Mouse (Mus musculus): ENCODE data around the gene Timp2.

The Timp2 gene

DNA sequence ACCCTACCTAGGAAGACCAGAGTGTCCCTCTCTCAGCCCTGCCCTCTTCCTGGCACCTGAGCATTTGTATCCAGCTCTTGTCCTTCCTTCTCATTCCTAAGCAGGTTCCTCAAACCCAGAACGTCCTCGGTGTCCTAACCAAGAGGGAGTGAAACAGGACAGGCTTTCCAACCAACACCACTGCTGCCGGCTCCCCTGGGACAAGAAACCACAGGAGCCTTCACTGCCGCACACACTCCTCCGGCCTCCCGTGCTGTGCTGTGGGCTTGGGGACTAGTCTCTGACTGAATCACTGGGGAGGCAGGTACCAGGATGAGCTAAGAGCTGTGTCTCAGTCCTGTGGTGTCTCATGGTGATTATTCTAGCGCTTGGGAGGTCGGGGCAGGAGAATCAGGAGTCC is 14.1 kb upstream of the Timp2 start:
- DNase-seq (ENCODE audit: extremely low spot score): no peak

DNA sequence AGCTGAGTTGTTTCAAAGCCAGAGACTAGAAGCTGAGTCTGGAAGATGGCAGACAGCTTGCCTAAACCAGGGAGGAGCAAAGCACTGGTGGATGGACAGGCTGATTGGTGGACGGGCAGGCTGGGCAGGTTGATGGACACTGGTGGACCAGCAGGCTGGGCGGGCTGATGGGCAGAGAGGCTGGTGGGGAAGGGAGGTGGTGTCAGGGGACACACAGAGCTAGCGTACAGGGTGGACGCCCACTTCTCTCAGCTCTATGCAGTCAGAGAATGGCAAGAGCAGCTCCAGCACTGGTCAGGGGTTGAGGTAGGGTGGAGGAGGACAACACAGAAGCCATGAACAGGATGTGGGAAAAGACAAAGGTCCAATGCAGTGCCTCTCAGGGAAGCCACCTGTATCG is 13.7 kb upstream of the Timp2 start:
- no peak for DNase-seq (ENCODE audit: extremely low spot score)

DNA sequence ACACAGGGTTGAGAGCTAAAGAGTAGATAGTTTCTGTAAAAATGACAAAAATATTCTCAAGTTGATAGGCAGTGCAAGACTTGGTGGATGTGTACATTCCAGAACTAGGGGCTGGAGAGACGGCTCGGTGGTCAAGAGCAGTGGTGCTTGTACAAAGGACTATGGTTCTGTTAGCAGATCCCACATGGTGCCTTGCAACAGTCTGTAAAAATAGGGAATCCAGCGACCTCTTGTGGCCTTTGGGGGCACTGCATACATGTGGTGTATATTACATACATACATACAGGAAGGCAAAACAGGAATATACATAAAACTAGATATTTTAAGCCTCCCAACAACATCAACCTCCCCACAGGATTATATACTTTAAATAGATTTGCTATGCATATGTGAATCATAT is 12.8 kb upstream of the Timp2 start:
- no peak for DNase-seq (ENCODE audit: extremely low spot score)

DNA sequence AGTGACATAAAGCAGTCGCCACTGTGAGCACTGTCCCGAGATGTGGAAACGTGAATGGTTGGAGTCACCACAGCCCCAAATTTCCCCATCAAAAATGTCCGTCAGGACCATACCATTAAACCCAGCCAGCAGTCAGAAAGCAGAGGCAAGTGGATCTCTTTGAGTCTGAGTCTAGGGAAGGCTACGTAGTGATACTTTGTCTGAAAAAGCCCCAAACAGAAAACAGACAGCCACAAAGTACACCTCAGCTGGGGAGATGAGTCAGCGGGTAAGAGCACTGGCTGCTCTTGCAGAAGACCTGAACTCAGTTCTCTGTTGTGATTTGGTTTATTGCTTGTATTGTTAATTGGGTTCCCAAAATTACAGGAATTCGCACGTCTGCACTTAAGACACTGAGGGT is 11.0 kb upstream of the Timp2 start:
- DNase-seq (ENCODE audit: extremely low spot score): no peak

DNA sequence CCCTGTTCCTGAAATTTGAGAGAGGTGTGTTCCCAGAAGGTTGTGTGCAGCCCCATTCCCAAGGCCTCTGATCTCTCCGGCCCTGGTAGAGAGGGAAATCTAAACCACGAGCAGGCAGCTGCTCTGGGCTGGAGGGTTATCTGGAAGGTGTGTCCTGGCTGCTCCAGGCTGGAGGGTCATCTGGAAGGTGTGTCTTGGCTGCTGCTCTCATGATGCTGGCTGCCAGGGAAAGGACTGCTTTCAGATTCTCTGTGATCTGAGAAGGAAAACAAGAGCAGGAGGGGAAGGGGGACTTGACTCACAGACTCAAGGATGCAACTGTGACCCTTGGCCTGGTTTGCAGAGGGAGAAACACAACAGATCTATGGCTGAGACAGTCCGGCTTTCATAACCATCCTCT is 10.6 kb upstream of the Timp2 start:
- DNase-seq (ENCODE audit: extremely low spot score): no peak

DNA sequence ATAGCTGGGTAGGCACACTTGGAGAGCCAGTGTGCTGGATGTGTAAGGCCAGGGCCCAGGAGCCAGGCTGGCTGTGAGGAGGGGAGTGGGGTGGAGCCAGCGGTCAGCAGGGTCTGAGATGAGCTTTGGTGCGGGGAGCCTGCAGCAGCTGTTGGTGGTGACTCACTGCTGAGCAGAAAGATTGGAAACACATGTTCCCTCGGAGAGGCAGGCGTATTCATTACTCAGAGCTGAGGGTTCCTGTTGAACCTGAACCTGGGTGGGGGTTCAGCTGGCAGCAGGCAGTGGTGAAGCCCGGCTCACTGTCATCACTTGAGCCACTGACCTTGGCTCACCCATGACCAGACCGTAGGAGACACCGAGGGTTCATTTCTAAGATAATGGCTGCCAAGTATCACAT is 9.6 kb upstream of the Timp2 start:
- peak; percentile 55 for DNase-seq (ENCODE audit: extremely low spot score)

DNA sequence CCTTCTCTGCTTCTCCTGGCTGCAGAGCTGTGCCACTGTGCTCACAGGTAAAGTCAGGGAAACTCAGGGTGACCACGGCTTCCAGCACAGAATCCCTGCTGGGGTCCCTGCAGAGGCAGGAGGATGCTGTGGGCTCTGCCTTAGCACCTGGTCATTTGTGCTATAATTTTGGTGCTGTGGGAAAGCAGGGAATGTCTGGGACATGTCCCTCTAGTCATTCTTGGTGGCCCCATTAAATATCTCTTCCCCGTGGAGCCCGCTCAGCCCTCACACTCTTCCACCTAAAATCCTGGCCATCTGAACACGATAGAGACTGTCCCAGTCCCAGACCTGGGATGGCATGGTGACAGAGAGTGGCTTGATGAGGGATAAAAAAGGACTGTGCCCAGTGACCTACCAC is 8.5 kb upstream of the Timp2 start:
- DNase-seq (ENCODE audit: extremely low spot score): no peak

DNA sequence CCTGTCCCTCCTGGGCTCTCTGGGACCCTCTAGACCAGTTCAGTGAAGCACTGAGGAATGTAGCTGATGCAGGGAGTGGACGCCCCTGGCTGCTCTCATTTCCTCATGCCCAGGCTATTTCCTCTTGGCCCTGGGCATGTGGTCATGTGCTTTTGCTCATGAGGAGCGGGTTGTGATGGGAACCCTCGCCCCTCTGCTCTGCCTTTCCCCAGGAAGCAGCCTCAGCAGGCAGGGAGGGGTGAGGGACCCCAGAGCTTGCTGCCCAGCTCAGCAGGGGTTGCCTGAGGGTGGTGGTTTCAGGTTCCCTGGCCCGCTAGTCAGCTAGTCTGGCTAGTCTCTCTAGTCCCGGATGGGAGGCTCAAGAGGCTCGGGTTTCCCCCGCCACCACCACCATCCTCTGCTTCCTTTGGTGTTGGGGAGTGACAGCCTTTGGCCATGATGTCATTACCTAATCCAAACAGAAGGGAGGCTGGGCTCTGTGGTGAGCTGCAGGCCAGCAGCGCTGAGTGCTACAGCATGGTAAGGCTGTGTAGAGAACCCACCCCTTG is 7.5 kb upstream of the Timp2 start:
- DNase-seq (ENCODE audit: extremely low spot score): peak; percentile 76

DNA sequence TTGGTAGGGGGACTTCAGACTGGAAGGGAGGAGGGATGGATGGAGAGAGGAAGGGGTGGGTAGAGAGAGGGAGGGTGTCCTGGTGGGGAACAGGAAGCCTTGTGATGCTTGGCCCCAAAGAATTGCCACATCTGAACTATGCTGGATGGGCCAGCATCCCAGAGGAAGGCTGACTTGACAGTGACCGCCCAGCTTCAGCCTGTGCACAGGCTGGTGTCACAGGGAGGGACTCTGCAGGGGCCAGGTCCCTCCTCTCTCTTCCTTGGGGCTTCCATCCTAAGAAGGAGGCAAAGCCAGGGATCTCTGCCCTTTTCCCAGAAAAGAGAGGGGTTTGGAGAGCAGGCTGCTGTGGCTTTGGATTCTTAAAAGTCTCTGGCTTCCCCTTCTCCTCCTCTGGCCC is 7.0 kb upstream of the Timp2 start:
- DNase-seq (ENCODE audit: extremely low spot score): no peak

DNA sequence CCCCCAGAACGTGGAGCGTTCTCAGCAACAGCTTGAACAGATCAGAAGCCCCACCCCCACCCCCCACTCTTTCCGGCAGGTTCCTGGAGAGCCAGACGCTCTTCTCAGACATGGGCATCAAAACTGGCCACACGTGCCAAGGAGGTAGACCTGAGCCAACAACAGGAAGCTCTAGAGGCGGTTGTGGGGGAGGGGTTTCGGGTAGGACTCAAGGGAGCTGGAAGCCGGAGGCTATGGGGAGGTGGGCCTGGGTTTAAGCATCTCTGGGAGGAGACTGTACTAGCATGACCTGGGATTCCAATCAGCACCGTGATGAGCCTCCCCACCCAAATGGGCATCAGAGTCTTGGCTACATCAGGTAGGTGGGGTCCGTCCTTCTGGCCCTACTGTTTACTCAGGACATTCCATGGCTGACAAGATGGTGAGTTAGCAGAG is 5.4 kb upstream of the Timp2 start:
- no peak for DNase-seq (ENCODE audit: extremely low spot score)

DNA sequence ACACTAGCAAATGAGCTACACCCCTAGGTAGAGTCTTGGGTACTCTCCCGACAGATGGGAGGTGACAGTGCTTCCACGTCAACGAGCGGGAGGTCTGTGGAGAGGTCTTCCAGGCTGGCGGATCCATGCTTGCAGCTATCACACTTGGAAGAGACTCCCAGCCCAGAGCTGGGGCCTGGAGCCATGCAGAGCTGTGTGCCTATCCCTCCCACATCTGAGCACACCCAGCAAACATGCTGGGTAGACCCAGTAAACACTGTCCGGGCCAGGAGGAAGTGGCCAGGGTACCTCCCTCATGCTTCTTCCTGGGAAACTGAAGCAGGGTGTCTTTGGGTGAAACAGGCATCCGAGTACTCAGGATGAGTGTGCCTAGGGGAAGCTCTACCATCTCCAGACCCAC is 5.0 kb upstream of the Timp2 start:
- no peak for DNase-seq (ENCODE audit: extremely low spot score)

DNA sequence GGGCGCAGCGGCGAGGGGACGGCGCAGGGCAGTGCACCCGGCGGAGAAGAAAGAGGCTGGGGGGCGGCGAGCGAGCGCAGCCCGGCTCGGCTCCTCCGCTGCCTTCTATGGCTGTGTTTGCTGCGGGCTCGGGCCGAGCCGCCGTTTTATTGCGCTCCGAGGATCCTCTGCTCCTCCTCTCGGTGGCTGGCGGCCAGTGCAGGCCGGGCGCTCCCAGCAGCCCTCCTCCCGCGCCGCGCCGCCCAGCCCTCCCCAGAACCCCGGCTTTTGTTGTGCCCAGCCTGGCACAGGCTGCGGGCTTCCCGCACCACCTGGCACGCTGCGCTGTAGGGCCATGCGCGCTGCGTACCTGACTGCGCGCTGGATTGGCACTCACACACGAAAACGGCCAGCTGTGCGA is 335 bp downstream of the Timp2 start:
- peak; percentile 85 for DNase-seq (ENCODE audit: extremely low spot score)

DNA sequence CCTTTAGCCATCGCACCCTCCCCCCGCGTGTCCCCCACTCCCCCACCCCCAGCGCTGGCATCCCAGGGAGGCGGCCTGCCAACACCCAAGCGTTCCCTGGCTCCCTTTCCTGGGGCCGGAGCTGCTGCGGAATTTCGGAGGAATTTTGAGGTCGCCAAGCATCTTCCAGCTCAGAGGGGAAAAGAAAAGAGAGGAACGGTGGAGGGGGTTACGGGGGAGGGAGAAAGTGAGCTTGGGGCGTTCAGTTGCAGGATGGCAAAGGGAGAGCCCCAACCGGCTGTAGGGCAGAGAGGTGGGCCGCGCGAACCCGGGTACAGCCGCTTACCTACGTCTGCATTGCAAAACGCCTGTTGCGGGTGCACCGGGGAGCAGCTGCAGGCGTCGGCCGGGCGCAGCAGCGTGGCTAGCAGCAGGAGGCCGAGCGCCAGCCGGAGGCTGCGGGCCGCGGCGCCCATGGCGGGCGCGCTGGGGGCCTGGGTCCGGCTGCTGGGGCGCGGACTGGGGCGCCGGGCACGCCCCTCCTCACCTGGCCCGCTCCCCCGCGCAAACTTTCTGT is 826 bp downstream of the Timp2 start:
- peak; percentile 39 for DNase-seq (ENCODE audit: extremely low spot score)

DNA sequence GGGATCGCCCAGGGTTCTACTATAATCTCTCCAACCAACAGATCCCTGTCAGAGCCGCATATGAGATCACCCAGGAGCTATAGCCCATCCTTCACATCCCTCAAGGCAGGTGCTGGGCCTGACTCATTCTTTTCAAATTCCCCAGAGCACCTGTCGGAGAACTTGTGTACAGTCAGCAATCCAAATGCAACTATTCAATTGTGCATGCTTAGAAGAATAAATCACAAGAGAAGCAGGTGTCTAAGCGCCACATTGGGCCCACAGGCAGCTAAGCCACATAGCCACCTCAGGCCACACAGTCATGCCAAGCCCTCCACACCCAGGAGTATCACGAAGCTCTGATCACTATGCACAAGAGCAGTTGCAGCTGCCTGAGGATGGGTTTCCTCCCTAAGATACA is 6.0 kb downstream of the Timp2 start:
- DNase-seq (ENCODE audit: extremely low spot score): no peak

DNA sequence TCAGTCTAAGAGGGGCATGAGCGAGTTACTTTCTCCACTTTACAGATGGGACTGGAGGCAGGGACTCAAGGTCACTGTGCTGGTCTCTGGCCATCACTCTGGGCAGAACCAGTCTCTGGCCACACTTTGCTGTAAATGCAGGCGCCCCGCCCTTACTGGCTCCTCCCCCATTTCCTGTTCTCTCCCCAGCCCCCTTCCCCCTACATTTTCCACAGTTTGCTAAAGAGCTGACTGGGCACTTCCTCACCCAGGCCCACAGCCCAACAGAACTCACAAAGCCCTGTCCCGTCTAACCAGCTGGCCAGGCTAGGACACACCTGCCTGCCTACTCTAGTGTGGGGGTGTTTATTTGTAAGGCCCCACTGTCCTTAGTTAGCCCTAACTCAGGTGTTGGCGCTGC is 6.7 kb downstream of the Timp2 start:
- no peak for DNase-seq (ENCODE audit: extremely low spot score)

DNA sequence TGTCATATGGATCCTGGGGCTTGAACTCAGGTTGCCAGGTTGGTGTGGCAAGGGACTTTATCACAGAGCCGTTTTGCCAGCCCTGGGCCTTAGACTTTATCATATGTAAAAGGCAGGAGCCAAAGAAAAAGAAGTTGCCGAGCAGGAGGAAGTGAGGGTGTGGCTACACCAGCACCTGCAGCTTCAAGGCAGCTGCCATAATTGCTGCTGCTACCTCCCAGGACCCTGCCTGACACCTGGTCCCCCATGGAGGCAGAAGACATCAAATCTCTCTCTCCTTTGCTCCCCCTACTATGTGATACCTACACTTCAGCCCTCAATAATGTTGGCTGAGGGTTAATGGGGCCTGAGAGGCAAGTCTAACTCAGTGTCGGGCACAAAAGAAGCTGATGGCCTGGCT is 7.1 kb downstream of the Timp2 start:
- DNase-seq (ENCODE audit: extremely low spot score): no peak

DNA sequence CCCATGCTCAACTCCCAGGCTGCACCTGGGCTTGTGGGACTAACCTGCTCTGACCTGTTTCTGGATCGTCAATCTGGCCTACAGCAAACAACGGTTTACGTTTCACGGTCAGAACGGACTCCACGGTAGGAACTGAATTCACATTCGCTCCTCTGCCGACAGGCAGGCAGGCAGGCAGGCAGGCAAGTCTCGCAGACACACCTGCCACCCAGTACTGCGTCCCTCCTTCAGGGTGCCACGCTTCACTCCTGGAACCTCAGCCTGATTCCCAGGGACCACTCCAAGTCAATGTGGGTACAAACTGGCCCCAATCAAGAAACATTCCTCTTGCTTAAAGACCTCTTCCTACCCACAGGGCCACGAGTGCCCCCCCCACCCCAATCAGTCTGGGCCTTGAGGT is 7.6 kb downstream of the Timp2 start:
- DNase-seq (ENCODE audit: extremely low spot score): no peak

DNA sequence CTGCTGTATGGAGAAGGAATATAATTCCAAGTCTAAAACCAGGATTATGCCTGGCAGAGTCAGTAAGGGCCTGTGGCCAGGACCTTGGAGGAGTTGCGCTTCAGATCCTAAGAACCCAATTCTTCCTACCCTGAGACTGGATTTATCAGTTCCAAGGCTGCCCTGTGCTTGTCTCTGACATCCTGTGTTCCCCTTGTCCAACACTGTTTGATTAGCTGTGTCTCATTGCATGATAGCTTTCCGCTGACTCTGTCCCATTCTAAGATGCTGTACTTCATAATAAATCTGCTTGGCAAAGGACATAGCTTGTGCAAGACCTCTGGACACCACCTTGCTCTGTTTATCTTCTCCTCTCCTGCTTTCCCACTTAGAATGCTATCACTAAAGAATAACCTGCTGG is 8.1 kb downstream of the Timp2 start:
- DNase-seq (ENCODE audit: extremely low spot score): no peak

DNA sequence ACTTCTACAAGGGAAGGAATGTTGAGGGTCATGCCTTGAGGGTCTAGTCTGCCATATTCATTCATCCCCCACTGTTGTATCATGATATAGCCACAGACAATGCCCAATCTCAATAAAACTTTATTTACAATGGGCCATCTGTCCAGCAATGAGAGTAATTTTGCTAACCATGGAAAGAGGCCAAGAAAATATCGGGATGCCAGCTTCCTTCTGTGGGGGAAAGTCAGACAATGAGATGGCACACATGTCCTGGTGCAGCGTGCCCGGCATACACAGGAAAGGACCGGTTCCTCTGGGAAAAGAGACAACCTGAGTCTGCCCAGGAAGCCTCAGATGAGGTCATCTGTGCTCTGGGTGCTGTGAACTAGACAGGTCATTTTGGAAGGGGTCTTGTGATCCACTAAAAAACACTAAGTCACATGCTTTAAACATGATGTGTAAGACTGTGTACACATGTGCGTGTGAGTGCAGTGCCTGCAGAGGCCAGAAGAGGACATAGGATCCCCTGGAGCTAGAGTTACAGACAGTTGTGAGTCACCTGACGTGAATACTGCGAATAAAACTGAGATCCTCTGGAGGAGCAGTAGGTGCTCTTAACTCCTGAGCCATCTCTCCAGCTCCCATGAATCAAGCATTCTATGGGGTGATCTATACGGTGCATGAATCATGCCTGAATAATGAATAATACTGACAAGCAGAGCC is 9.0 kb downstream of the Timp2 start:
- DNase-seq (ENCODE audit: extremely low spot score): no peak

DNA sequence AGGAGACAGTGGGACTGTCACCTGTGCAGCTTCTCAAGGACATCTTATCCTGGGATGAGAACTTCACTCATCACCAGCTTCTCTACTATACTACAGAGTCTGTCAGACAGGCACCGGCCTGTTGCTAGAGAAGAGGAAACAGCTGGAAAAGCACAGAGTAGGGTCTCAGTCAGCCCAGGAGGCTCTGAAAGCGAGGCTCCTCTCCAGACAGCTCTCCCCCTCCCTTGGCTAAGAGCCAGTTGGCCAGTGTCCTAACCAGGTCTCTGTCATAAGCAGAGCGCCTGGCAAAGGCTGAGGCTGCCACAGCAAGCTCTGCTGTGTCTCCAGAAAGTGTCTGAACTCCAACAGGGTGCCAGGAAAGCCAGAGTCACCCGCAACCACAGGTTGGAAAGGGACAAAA is 9.8 kb downstream of the Timp2 start:
- DNase-seq (ENCODE audit: extremely low spot score): no peak

DNA sequence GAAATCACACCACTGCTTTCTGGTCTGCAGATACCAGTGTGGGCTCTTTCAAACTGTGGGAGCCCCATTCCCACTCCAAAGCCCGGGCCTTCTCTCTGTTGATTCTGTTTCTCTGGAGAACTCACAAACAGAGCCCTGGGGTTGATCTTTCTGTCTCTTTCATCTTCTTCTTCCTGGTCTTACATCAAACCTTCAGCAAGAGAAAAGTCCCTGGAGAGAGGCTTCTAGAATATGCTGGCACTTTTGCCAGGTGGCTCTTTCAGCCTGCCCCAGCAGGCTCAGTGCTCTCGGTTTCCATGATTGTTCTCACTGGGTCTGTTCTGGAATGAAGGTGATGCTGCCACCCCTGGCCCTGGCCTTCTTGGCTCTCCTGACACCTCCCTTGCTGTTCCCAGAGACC is 11.9 kb downstream of the Timp2 start:
- no peak for DNase-seq (ENCODE audit: extremely low spot score)

DNA sequence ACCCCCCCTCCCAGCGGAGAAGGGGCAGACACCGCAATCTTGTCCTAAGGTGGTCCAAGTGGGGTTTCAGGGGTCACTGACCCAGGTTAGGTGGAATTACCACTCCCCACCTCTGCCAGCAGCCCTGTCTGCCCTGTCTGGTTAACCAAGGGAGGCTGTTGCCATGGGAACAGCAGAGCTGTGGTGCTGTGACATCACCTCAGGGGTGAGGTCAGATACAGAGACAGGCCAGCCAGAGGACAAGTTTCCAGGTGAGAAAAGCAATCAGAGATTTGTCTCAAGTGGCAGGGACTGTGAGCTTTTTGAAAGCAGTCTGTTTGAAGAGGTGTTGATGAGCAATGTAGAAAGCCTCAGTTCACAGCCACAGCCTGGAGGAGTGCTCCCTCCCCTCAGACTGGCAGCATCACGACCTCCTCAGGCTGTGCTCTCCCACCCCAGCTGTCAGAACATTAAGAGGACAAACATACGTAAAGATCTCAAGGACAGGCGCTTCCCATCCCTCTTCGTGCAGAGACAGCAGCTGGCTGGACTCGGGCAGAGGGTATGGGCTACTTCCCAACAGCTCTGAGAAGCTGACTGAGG is 13.0 kb downstream of the Timp2 start, which contains the start of gene Cep295nl:
Cep295nl (minus strand) TSS at position 101 of the 582 bp plus-strand sequence.
- DNase-seq (ENCODE audit: extremely low spot score): no peak

DNA sequence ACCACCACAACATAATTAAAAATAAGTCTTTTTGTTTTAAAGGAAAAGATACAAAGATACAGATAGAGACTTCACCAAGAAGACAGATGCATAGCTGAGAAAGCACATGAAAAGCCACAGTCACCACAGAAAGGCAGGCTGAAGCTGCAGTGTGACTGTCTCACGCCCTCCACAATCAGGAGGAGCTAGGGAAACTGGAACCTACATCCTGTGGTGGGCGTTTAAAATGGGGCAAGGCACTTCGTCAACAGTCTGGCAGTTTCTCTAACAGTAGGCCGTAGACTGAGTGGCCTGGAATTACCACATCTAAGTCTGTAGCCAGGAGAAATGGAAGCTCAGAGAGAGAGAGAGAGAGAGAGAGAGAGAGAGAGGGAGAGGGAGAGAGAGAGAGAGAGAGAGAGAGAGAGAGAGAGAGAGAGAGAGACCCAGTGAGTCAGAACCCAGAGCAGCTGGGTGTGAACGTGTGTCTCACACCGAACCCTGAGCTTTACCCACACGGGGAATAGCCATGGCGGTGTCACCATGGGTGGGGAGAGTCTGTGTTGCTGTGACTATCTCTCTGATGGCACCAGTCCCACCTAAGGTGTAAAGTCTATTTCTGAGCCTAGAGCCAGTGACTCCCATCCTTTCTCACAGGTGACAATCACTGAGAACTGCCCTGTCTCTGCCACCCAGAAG is 17.9 kb downstream of the Timp2 start:
- DNase-seq (ENCODE audit: extremely low spot score): no peak

Measured in embryo, embryonic 9.5 days (tissue).